Mouse (Mus musculus): ENCODE results near the gene Fam107b. TPM values are rescaled to one million over a fixed set of nuclear protein-coding genes. Genes with fewer than 3 reads are reported as not detected.

The Fam107b gene
- polyA plus RNA-seq, 1 experiment from 2014 or later, result 38.3 TPM

DNA sequence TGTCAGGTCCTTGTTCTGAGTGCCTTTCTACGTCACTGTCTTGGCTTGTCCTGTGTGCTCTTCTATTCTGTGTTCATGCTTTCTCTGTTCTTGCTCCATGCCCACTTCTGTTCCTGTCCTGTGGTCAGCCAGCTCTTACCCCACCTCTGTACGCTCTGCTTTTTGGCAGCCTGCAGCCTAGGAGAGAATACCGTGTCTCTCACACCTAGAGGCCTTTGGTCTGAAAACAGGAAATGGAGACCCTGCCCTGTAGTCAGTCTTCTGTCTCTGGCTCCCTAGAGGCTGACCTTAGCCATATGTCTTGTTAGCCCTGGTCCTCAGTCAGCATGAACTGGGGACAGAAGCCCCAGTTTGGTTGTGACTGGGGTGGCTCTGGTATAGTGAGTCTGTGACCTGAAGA, 170.0 kb downstream of the Fam107b start:
- Histone ChIP-seq H3K36me3 (no peaks in the 10 kb centered on the region), H3K4me3 (no peak overlapping the region), H3K9ac (no peak overlapping the region), H3K27ac (replicated peaks) (no peak overlapping the region), H3K4me2 (no peak overlapping the region), H3K27me3 (no peaks in the 10 kb centered on the region), H3K4me1 (replicated peaks) (peaks cover 60% of the 10 kb centered on the region), H3K9me3 (no peaks in the 10 kb centered on the region)
- WGBS, result 81% methylated on average over 3 of the region's 3 CpGs
- ATAC-seq (ENCODE audit: low read depth), result no peak

DNA sequence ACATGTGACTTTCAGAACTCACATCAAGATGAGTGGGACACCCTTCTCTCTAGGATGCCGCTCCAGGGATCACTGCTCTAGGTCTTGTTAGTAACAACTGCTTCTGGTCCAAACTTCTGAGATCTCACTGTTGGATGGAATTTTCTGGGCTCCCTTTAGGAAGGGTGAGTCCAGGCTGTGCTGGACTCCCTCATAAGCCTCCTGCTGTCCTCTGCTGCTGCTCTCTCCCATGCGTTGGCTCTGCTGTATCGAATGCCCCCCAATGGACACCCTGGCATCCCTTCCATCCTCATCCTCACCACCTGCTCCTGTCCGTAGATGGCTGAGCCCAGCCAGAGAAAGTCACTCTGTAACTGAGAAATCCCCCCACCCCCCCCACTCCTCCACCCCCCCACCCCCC, 170.4 kb downstream of the Fam107b start:
- H3K36me3 ChIP-seq, result no peaks in the 10 kb centered on the region

DNA sequence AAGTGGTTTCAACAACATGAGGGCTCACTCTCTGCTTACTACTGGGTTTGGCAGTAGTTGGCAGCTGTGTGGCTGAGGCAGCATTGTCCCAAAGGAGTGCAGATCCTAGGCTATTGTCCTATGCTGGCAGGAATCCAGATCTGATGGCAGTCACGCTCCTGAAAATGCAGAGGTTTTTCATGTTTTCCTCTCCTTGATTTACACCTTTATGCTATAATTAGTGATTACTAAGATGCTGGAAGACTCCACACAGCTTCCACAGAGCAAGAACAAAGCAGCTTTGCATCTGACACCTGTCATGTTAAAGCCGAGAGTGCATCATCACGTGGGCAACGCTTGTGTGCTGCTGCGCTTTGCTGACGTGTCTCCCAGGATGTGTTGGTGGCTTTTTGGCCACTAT, 172.2 kb downstream of the Fam107b start:
- peak overlapping the region; percentile 77 for H3K27ac ChIP-seq (replicated peaks)
- H3K4me1 ChIP-seq (replicated peaks), result peaks cover 47% of the 10 kb centered on the region
- H3K36me3 ChIP-seq, result no peaks in the 10 kb centered on the region
- WGBS, result 51% methylated on average over 6 of the region's 6 CpGs
- H3K27me3 ChIP-seq, result no peaks in the 10 kb centered on the region
- no peak overlapping the region for H3K4me2 ChIP-seq
- no peak overlapping the region for H3K9ac ChIP-seq
- no peak for ATAC-seq (ENCODE audit: low read depth)
- H3K9me3 ChIP-seq, result no peaks in the 10 kb centered on the region
- H3K4me3 ChIP-seq, result no peak overlapping the region

More for the DNA sequence above, 170.4 kb downstream of the Fam107b start:
- Histone ChIP-seq H3K9ac (no peak overlapping the region), H3K27ac (replicated peaks) (no peak overlapping the region), H3K4me3 (no peak overlapping the region), H3K4me1 (replicated peaks) (peaks cover 60% of the 10 kb centered on the region), H3K9me3 (no peaks in the 10 kb centered on the region), H3K27me3 (no peaks in the 10 kb centered on the region), H3K4me2 (no peak overlapping the region)
- ATAC-seq (ENCODE audit: low read depth), result no peak
- WGBS, result 80% methylated on average over 4 of the region's 4 CpGs

DNA sequence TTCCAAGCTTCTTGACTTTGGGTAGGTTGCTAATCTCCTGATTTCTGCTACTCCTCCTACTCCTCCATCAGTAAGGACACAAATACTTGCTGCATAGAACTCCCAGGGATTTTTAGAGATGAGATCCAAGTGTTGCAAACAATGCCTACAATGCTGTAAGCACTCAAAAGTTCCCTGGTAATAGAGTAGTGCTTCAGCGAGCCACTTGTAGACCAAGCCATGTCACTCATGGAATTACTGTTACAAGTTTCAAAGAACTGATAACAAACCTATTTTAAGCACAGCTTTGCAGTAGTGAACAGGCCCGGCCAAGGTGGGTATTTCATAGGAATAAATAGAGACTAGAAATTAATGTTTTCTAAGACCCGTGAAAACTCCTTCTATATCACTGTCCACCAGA, 174.8 kb downstream of the Fam107b start:
- 91% methylated on average over 3 of the region's 3 CpGs for WGBS
- H3K4me1 ChIP-seq (replicated peaks), result peaks cover 34% of the 10 kb centered on the region
- no peaks in the 10 kb centered on the region for H3K27me3 ChIP-seq
- H3K27ac ChIP-seq (replicated peaks), result no peak overlapping the region
- no peak for ATAC-seq (ENCODE audit: low read depth)
- no peak overlapping the region for H3K4me3 ChIP-seq
- no peaks in the 10 kb centered on the region for H3K36me3 ChIP-seq
- H3K4me2 ChIP-seq, result no peak overlapping the region
- no peak overlapping the region for H3K9ac ChIP-seq
- no peaks in the 10 kb centered on the region for H3K9me3 ChIP-seq

DNA sequence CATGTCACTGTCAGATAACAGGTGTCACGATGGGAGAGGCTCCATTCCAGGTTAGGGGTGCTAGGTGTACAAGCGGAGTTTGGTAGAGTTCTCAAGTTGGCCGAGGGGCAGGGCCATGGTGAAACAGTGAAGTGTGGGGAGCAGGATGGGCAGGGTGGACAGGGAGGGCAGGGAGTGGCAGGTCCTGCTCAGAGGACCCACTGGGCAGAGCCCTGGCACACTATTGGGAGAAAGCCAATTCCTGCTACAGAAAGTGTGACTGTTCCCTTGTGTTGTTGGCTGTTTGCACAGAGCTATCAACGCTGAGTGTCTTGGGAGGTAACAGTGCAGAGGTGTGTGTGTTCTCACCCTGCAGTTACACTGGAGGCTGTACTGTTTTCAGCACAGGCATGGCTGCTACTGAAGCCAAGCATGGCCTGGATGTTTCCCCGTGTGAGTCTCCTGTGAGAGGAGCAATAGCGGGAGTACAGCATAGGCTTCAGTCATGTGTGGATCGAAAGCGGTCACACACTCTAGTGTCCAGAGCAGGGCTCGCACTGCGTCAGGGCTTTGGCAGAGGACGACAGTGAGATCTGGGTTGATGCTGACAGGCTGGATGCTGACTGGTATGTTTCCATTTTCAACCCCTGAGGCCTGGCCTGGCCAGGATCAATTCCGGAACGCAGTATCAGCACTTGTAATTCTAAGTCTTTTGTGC, 175.8 kb downstream of the Fam107b start:
- Histone ChIP-seq H3K4me3 (no peak overlapping the region), H3K9me3 (no peaks in the 10 kb centered on the region), H3K36me3 (no peaks in the 10 kb centered on the region), H3K9ac (no peak overlapping the region), H3K4me1 (replicated peaks) (peaks cover 27% of the 10 kb centered on the region), H3K27me3 (no peaks in the 10 kb centered on the region), H3K27ac (replicated peaks) (no peak overlapping the region), H3K4me2 (no peak overlapping the region)
- no peak for ATAC-seq (ENCODE audit: low read depth)
- 90% methylated on average over 13 of the region's 13 CpGs for WGBS

DNA sequence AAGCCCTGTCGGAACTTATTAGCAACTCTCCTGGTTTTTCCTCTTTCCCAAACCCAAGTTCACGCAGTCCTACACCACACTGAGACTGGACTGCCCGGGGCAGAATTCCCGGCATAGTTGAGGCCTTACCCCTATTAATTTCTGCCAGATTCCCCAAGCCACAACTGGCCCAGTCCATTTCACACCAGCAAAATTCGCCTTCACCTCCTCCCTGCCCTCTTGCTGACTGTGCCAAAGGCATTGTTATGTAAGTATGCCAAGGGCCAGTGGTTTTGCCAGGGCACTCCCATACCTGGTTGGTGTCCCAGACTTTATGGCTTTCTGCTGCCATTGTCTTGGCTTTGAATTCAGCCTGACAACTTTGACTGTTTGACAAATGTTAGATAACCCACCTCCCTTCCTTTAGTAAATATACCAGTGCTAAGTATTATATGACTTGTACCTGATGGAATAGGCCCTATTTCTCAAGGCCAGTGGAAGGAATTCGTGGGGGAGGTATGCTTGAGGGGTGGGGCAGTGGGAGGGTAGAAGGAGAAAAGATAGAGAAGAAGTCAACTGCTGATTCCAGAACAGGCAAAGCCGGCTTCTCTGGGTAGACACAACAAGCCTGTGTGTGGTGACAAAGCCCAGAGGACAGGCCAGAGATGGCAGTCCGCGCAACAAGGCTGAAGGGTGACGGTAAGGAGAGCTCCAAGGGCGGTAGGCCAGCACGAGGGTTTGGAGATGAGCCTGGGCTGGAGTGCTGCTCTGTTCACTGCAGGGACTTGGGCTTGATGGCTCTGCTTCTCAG, 178.6 kb downstream of the Fam107b start:
- H3K27me3 ChIP-seq, result no peaks in the 10 kb centered on the region
- ATAC-seq (ENCODE audit: low read depth), result no peak
- WGBS, result 73% methylated on average over 12 of the region's 12 CpGs
- H3K4me1 ChIP-seq (replicated peaks), result peaks cover 27% of the 10 kb centered on the region
- no peak overlapping the region for H3K4me2 ChIP-seq
- no peak overlapping the region for H3K9ac ChIP-seq
- no peaks in the 10 kb centered on the region for H3K9me3 ChIP-seq
- no peaks in the 10 kb centered on the region for H3K36me3 ChIP-seq
- H3K27ac ChIP-seq (replicated peaks), result no peak overlapping the region
- H3K4me3 ChIP-seq, result no peak overlapping the region

DNA sequence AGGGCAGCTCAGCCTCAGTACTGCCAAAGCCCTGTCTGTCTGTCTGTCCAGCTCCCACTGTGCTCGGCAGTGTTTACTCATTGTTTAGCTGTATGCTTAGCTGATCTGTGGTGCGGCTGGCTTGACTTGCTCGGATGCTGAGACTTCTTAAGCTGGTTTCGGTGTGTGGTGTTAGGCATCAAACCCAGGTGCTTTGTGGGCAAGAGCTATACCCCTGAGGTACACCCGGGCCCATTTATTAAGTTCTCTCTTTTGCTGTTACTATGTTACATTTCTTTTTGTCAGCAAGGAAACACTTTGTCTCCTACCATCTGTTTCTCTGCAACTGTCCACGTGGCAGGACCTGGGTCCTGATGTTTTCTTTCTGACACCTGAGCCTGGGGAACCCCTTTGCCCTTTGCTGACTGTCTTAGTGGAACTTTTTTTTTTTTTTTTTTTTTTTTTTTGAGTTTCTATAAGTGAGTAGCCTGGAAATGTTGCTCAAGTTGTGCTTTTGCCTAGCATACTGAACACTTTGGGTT, 179.3 kb downstream of the Fam107b start:
- no peak overlapping the region for H3K4me3 ChIP-seq
- H3K36me3 ChIP-seq, result no peaks in the 10 kb centered on the region
- peaks cover 33% of the 10 kb centered on the region for H3K4me1 ChIP-seq (replicated peaks)
- no peak overlapping the region for H3K4me2 ChIP-seq
- ATAC-seq (ENCODE audit: low read depth), result no peak
- H3K27me3 ChIP-seq, result no peaks in the 10 kb centered on the region
- no peak overlapping the region for H3K9ac ChIP-seq
- 81% methylated on average over 6 of the region's 6 CpGs for WGBS
- no peak overlapping the region for H3K27ac ChIP-seq (replicated peaks)
- no peaks in the 10 kb centered on the region for H3K9me3 ChIP-seq

DNA sequence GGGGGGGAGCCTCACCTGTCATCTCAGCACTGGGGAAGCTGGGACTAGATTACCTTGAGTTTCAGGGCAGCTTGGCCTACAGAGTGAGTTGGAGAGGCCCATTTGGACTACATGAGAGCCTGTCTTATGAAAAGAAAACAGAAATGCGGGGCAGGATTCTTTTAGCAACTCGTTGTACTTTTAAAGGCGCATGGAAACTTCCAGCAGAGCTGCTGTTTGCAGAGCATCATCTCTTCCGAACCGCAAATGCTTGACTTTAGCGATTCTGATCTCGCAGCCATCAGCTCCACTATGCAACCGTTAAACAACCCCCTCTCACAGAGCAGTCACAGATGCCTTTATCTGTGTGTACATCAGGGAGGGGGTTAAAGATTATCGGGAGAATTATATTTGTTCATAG, 179.8 kb downstream of the Fam107b start:
- ATAC-seq (ENCODE audit: low read depth), result no peak

DNA sequence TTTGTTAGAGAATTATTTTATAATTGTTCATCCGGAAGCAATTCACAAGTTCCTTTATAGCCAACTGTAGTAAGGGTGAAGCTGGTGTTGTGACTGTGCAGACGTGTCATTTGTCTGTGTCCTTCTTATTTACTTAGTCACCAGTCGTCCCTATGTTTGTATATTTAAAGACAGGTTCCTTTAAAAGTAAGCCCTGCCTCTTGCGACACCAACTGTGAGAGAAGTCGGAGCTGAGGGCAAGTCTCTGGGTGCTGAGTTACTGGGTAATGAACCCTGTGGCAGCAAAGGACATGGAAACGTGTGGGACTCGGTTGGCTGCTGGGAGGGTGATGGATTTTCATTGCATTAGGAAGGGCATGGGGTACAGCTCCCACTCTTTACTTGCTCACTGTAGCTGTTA, 182.1 kb downstream of the Fam107b start:
- Histone ChIP-seq H3K9me3 (no peaks in the 10 kb centered on the region), H3K4me3 (no peak overlapping the region), H3K36me3 (no peaks in the 10 kb centered on the region), H3K27me3 (no peaks in the 10 kb centered on the region), H3K27ac (replicated peaks) (no peak overlapping the region), H3K4me2 (no peak overlapping the region), H3K9ac (no peak overlapping the region), H3K4me1 (replicated peaks) (peaks cover 55% of the 10 kb centered on the region)
- WGBS, result 69% methylated on average over 7 of the region's 7 CpGs
- no peak for ATAC-seq (ENCODE audit: low read depth)

More for the DNA sequence above, 179.8 kb downstream of the Fam107b start:
- no peaks in the 10 kb centered on the region for H3K27me3 ChIP-seq
- H3K4me3 ChIP-seq, result no peak overlapping the region
- H3K9ac ChIP-seq, result no peak overlapping the region
- no peak overlapping the region for H3K4me2 ChIP-seq
- H3K27ac ChIP-seq (replicated peaks), result no peak overlapping the region
- 86% methylated on average over 9 of the region's 9 CpGs for WGBS
- H3K36me3 ChIP-seq, result no peaks in the 10 kb centered on the region
- peaks cover 38% of the 10 kb centered on the region for H3K4me1 ChIP-seq (replicated peaks)
- H3K9me3 ChIP-seq, result no peaks in the 10 kb centered on the region

DNA sequence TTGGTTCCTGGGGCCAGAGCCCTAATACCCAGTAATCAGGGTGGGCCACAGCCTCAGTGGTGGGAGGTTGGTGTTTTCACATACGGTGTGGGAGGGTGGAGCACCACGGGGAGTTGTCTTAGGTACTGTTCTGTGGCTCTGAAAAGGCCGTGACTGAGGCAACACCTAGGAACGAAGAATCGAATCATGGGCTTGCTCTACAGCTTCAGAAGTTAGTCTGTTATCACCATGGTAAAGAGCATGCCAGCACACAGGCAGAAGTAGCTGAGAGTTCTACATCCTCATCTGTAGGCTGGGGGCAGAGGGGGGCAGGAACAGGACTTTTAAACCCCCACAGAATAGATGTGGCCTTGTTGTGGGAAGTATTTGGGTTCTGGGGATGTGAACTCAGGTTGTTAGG, 182.6 kb downstream of the Fam107b start:
- Histone ChIP-seq H3K27me3 (no peaks in the 10 kb centered on the region), H3K27ac (replicated peaks) (no peak overlapping the region), H3K36me3 (no peaks in the 10 kb centered on the region), H3K9me3 (no peaks in the 10 kb centered on the region), H3K4me2 (no peak overlapping the region), H3K4me3 (no peak overlapping the region), H3K9ac (no peak overlapping the region), H3K4me1 (replicated peaks) (peaks cover 55% of the 10 kb centered on the region)
- no peak for ATAC-seq (ENCODE audit: low read depth)
- WGBS, result 93% methylated on average over 5 of the region's 5 CpGs

DNA sequence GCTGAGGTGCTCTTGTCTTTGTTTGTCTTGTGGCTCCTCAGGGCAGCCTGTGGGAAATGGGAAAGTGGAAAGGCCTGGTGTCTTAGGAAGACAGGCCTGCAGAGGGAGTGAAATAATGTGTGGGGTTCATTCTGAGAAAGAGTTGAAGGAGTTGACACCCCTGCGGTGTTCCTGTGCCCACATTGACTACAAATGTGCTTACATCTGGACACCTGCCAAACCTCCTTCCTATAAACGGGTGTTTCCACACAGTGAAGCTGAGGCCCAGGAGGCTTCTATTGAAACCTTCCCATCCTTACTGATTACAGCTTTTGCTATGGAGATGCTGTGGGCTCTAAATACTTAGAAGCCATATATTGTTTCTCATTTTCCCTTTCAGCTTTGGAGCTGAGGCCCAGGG, 183.5 kb downstream of the Fam107b start:
- H3K27me3 ChIP-seq, result no peaks in the 10 kb centered on the region
- H3K4me1 ChIP-seq (replicated peaks), result peaks cover 53% of the 10 kb centered on the region
- no peak overlapping the region for H3K9ac ChIP-seq
- H3K4me3 ChIP-seq, result no peak overlapping the region
- no peak overlapping the region for H3K4me2 ChIP-seq
- H3K36me3 ChIP-seq, result no peaks in the 10 kb centered on the region
- WGBS, result 28% methylated on average over 2 of the region's 2 CpGs
- no peaks in the 10 kb centered on the region for H3K9me3 ChIP-seq
- H3K27ac ChIP-seq (replicated peaks), result peak overlapping the region; percentile 68
- ATAC-seq (ENCODE audit: low read depth), result peak; percentile 73

DNA sequence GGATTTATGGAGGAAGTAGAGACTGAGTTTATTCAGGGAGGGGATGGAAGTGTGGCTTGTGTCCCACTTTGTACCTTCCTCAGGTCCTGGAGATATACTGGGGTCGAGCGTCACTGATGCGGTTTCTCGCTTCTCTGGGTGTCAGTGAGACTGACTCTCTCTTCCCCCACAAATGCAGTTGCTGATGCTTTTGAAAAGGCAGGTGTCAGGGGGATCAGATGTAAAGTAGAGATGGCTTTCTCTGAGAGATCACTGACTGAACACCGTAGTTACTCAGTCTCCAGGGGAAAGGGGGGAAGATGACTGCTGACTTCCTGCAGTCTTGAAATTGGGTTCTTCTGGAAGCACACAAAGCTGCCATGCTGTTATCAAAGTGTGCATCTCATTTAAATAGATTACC, 185.6 kb downstream of the Fam107b start:
- Histone ChIP-seq H3K9ac (no peak overlapping the region), H3K27ac (replicated peaks) (no peak overlapping the region), H3K4me2 (no peak overlapping the region), H3K4me3 (no peak overlapping the region), H3K27me3 (no peaks in the 10 kb centered on the region), H3K9me3 (no peaks in the 10 kb centered on the region), H3K4me1 (replicated peaks) (peaks cover 44% of the 10 kb centered on the region), H3K36me3 (no peaks in the 10 kb centered on the region)
- 81% methylated on average over 5 of the region's 5 CpGs for WGBS
- no peak for ATAC-seq (ENCODE audit: low read depth)

Measured in neural tube, embryonic 13.5 days (tissue).